Mouse (Mus musculus): ENCODE measurements around the gene Kat6b. TPM values are rescaled to one million over a fixed set of nuclear protein-coding genes. Genes with fewer than 3 reads are reported as not detected.
A peak's percentile ranks its signal among the peaks of the same experiment; 100 is the strongest.

The Kat6b gene
- polyA plus RNA-seq, 1 experiment, result 124 TPM

DNA sequence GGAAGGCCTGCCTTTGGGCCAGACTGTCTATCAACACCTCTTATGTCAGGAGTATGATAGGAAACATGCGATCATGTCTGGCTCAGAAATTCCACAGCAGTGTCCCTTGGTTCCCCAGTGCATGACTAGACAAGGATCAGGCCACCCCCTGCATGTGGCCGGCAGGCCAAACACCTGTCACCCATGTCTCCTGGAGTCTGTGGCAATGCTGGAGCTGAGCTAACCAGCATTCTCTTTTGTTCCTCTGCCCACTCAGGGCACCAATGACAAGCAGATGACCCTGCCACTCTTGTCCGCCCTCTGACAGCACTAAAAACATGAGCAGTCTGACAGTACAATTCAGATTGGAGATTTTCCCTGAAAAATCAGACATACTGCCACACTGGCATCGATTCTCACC lies 202.6 kb downstream of the Kat6b start:
- 92% methylated on average over 4 of the region's 4 CpGs for WGBS
- H3K27ac ChIP-seq (ENCODE audit: insufficient read depth, low read depth, low read length), result no peak overlapping the region
- TF ChIP-seq POLR2A (IDR thresholded peaks at IDR 0.05; ENCODE audit: insufficient read depth, low read depth, low read length) (no peak), CTCF (IDR thresholded peaks at IDR 0.05; ENCODE audit: insufficient read depth, low read depth, low read length) (no peak)
- H3K4me3 ChIP-seq (ENCODE audit: insufficient read depth, low read depth, low read length), result no peak overlapping the region
- peaks cover 16% of the 10 kb centered on the region for H3K4me1 ChIP-seq (ENCODE audit: control insufficient read depth, insufficient read depth, low read length)

DNA sequence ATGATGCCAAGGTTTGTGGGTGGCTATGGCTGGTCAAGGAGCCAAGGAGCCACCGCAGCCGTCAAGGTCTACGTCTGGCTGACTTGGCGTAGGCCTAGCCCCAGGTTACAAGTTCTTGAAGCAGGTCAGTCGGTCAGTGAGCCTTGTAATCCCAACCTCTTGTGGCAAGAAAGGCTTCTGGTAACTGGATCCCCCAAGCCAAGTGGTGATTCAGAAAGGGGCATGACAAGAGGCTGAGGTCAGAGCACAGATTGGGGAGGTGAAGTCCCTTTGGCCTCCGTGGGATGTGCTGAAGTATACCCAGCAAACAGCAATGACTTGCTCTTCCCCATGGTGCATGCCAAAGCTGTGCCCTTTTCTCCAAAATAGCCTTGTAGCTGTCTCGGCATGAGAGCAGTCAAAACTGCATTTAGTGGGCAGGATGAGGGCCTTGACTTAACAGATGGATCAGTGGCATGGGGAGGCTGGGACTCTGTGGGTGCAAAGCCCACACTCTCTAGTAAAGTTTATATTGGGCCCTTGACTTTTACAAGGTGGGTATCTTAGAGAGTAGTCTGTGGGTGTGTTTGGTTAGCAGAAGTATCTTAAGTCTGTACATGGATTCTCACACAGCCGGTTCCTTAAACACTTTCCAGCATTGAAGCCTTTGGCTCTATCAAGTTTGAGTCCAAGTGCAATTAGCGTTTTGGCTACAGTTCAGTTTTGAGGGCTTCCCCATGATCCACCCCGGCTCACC lies 204.3 kb downstream of the Kat6b start:
- H3K27ac ChIP-seq (ENCODE audit: insufficient read depth, low read depth, low read length), result no peak overlapping the region
- no peak overlapping the region for H3K4me3 ChIP-seq (ENCODE audit: insufficient read depth, low read depth, low read length)
- 86% methylated on average over 10 of the region's 10 CpGs for WGBS
- TF ChIP-seq POLR2A (IDR thresholded peaks at IDR 0.05; ENCODE audit: insufficient read depth, low read depth, low read length), result no peak
- no peak for TF ChIP-seq CTCF (IDR thresholded peaks at IDR 0.05; ENCODE audit: insufficient read depth, low read depth, low read length)
- H3K4me1 ChIP-seq (ENCODE audit: control insufficient read depth, insufficient read depth, low read length), result peaks cover 16% of the 10 kb centered on the region

- WGBS, result 35% methylated on average over 49 of the region's 49 CpGs
- Histone ChIP-seq H3K4me1 (ENCODE audit: control insufficient read depth, insufficient read depth, low read length) (peaks cover 19% of the 10 kb centered on the region), H3K4me3 (ENCODE audit: insufficient read depth, low read depth, low read length) (peak overlapping the region; percentile 17; the same call in 1 of the 2 replicates), H3K27ac (ENCODE audit: insufficient read depth, low read depth, low read length) (no peak overlapping the region)
- TF ChIP-seq CTCF (IDR thresholded peaks at IDR 0.05; ENCODE audit: insufficient read depth, low read depth, low read length) (no peak), POLR2A (IDR thresholded peaks at IDR 0.05; ENCODE audit: insufficient read depth, low read depth, low read length) (no peak)
Observed at GRCm38 (mm10) chr14:21686376-21687279, 205.4 kb downstream of the Kat6b start.

- TF ChIP-seq POLR2A (IDR thresholded peaks at IDR 0.05; ENCODE audit: insufficient read depth, low read depth, low read length), result no peak
- TF ChIP-seq CTCF (IDR thresholded peaks at IDR 0.05; ENCODE audit: insufficient read depth, low read depth, low read length), result no peak
- no peak overlapping the region; the same call in 1 of the 2 replicates for H3K27ac ChIP-seq (ENCODE audit: insufficient read depth, low read depth, low read length)
- peaks cover 11% of the 10 kb centered on the region for H3K4me1 ChIP-seq (ENCODE audit: control insufficient read depth, insufficient read depth, low read length)
- 59% methylated on average over 3 of the region's 3 CpGs for WGBS
- no peak overlapping the region for H3K4me3 ChIP-seq (ENCODE audit: insufficient read depth, low read depth, low read length)
Observed at GRCm38 (mm10) chr14:21691070-21691469, 209.8 kb downstream of the Kat6b start.

- no peak for TF ChIP-seq POLR2A (IDR thresholded peaks at IDR 0.05; ENCODE audit: insufficient read depth, low read depth, low read length)
- TF ChIP-seq CTCF (IDR thresholded peaks at IDR 0.05; ENCODE audit: insufficient read depth, low read depth, low read length), result no peak
- 83% methylated on average over 6 of the region's 6 CpGs for WGBS
- no peak overlapping the region for H3K4me3 ChIP-seq (ENCODE audit: insufficient read depth, low read depth, low read length)
Observed at GRCm38 (mm10) chr14:21695020-21695419, 213.8 kb downstream of the Kat6b start.

GRCm38 (mm10) chr14:21696186-21696830 lies 215.1 kb downstream of the Kat6b start:
- TF ChIP-seq CTCF (IDR thresholded peaks at IDR 0.05; ENCODE audit: insufficient read depth, low read depth, low read length) (no peak), POLR2A (IDR thresholded peaks at IDR 0.05; ENCODE audit: insufficient read depth, low read depth, low read length) (no peak)
- H3K27ac ChIP-seq (ENCODE audit: insufficient read depth, low read depth, low read length), result no peak overlapping the region
- H3K4me3 ChIP-seq (ENCODE audit: insufficient read depth, low read depth, low read length), result no peak overlapping the region
- peaks cover 5% of the 10 kb centered on the region for H3K4me1 ChIP-seq (ENCODE audit: control insufficient read depth, insufficient read depth, low read length)
- WGBS, result 92% methylated on average over 7 of the region's 7 CpGs

More at GRCm38 (mm10) chr14:21695020-21695419, 213.8 kb downstream of the Kat6b start:
- no peak overlapping the region for H3K27ac ChIP-seq (ENCODE audit: insufficient read depth, low read depth, low read length)
- peaks cover 5% of the 10 kb centered on the region for H3K4me1 ChIP-seq (ENCODE audit: control insufficient read depth, insufficient read depth, low read length)

- 93% methylated on average over 8 of the region's 8 CpGs for WGBS
- Histone ChIP-seq H3K4me1 (ENCODE audit: control insufficient read depth, insufficient read depth, low read length) (peaks cover 22% of the 10 kb centered on the region), H3K27ac (ENCODE audit: insufficient read depth, low read depth, low read length) (no peak overlapping the region), H3K4me3 (ENCODE audit: insufficient read depth, low read depth, low read length) (no peak overlapping the region)
- no peak for TF ChIP-seq POLR2A (IDR thresholded peaks at IDR 0.05; ENCODE audit: insufficient read depth, low read depth, low read length)
- TF ChIP-seq CTCF (IDR thresholded peaks at IDR 0.05; ENCODE audit: insufficient read depth, low read depth, low read length), result no peak
Observed at GRCm38 (mm10) chr14:21702691-21703090, 221.5 kb downstream of the Kat6b start.

DNA sequence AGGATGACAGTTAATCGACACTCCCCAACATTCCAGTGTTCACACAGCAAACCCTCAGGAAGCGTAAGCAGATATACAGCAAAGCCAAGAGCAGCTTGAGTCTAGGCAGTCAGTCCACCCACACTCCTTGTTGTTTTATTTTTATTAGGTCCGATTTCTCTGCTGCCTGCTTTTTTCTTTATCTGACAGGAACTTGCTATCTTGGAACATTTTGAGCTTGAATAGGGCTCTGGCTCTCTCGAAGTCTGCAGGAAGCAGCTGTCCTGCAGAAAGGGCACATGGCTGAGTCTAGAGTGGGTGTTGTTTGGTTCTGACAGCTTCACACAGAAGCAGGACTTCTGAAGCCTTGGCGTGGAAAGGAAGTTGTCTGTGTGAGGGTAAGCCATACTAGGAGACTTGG lies 222.0 kb downstream of the Kat6b start:
- Histone ChIP-seq H3K4me3 (ENCODE audit: insufficient read depth, low read depth, low read length) (no peak overlapping the region), H3K4me1 (ENCODE audit: control insufficient read depth, insufficient read depth, low read length) (peaks cover 22% of the 10 kb centered on the region), H3K27ac (ENCODE audit: insufficient read depth, low read depth, low read length) (no peak overlapping the region)
- WGBS, result 42% methylated on average over 5 of the region's 5 CpGs
- TF ChIP-seq POLR2A (IDR thresholded peaks at IDR 0.05; ENCODE audit: insufficient read depth, low read depth, low read length) (no peak), CTCF (IDR thresholded peaks at IDR 0.05; ENCODE audit: insufficient read depth, low read depth, low read length) (no peak)
